Mouse (Mus musculus) hindbrain, embryonic 15.5 days (tissue): Measurements from ENCODE around the gene Tspear. TPM values are rescaled to one million over a fixed set of nuclear protein-coding genes. Genes with fewer than 3 reads are reported as not detected.

Experiments
- ATAC-seq: fragments of 200-750 bp; cut with Nextera tagmentation; 2 replicates; pipeline ENCODE4 v1.8.0; 2017; ENCODE audit warnings: low read depth, moderate number of reproducible peaks, moderate TSS enrichment; ENCODE audit not compliant: low FRiP score
- H3K27ac ChIP-seq: fragments of 300-500 bp; sonication (generic); replicated peaks from 2 replicates; pipeline ENCODE4 v1.5.1; 2015; ENCODE audit warnings: mild to moderate bottlenecking, inconsistent platforms
- H3K27me3 ChIP-seq: fragments of 300-500 bp; sonication (generic); 2 replicates; pipeline ENCODE4 v1.6.1; 2015; ENCODE audit warnings: control low read depth, inconsistent platforms
- H3K36me3 ChIP-seq: fragments of 300-500 bp; sonication (generic); 2 replicates; pipeline ENCODE4 v1.6.1; 2015; ENCODE audit warnings: control low read depth, inconsistent platforms
- H3K4me1 ChIP-seq: fragments of 300-500 bp; sonication (generic); replicated peaks from 2 replicates; pipeline ENCODE4 v1.6.1; 2015; ENCODE audit warnings: control low read depth, inconsistent platforms
- H3K4me2 ChIP-seq: fragments of 300-500 bp; sonication (generic); 2 replicates; pipeline ENCODE4 v1.6.1; 2015; ENCODE audit warnings: moderate library complexity, mild to moderate bottlenecking, inconsistent platforms
- H3K4me3 ChIP-seq: fragments of 300-500 bp; sonication (generic); 2 replicates; pipeline ENCODE4 v1.5.1; 2015; ENCODE audit warnings: mild to moderate bottlenecking, inconsistent platforms
- H3K9ac ChIP-seq: fragments of 300-500 bp; sonication (generic); 2 replicates; pipeline ENCODE4 v1.6.1; 2015; ENCODE audit warnings: inconsistent platforms
- H3K9me3 ChIP-seq: fragments of 300-500 bp; sonication (generic); 2 replicates; pipeline ENCODE4 v1.6.1; 2016; ENCODE audit warnings: control low read depth, inconsistent platforms
- WGBS: fragments of 180-500 bp; shearing (Covaris S2); methylation state at CpG from one replicate; pipeline ENCODE4 v1.1.7; 2015; 5-methylcytosine and 5-hydroxymethylcytosine counted together
- polyA plus RNA-seq: library from polyadenylated mRNA; unstranded; fragments of >200 nt; fragmentation: Nextera tagmentation; extraction: Ambion mirVana; gene quantifications from 2 replicates; pipeline ENCODE4 v1.2.1, GENCODE M21; 2015

Gene Tspear
- polyA plus RNA-seq, 1 experiment from 2014 or later = 0.99 TPM

DNA sequence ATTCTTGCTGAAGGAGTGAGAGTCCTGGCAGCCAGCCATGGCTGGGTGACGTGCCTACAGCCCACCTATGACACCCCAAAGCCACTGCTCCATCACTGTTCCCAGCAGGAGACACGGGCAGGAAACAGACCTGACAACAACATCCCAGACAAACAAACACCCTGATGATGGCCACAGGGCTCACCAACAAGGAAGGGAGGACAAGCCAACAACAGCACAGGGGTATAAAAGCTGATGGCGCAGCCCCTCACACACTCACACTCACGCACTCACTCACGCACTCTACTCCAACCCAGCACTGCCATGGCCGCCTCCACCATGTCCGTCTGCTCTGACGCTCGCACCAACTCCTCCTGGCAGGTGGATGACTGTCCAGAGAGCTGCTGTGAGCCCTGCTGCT is 166.2 kb downstream of the Tspear start, which contains the start of gene Gm10318:
Gm10318 (plus strand) TSS at position 301 of the 400 bp plus-strand sequence.
- Histone ChIP-seq H3K27ac (no peak within 1 kb of the TSS), H3K4me3 (no peak within 1 kb of the TSS), H3K9me3 (no peaks in the 10 kb centered on the region), H3K4me2 (no peak within 1 kb of the TSS), H3K9ac (no peak within 1 kb of the TSS), H3K27me3 (no peaks in the 10 kb centered on the region), H3K36me3 (no peaks in the 10 kb centered on the region), H3K4me1 (no peaks in the 10 kb centered on the region)
- ATAC-seq = no peak
- 62% methylated on average over 9 of the region's 9 CpGs for WGBS

DNA sequence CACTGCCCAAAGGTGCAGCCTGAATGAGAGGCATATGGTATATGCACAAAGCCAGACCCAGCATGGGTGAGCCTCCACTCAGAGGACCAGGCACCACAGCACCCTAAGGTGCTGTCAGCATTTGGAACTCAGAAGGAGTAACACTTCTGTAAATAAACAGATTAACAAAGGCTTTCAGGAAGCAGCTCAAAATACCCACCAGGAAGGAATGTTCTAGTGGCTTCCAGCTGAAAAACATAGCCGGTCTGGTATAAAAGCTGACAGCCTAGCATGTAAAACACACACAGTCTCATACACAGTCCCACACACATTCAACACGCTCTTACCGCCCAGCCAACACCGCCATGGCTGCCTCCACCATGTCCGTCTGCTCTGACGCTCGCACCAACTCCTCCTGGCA is 175.3 kb downstream of the Tspear start, which contains the start of gene Gm3285:
Gm3285 (plus strand) TSS at position 301 of the 400 bp plus-strand sequence.
- no peak within 1 kb of the TSS for H3K4me2 ChIP-seq
- WGBS = 50% methylated on average over 7 of the region's 7 CpGs
- ATAC-seq = no peak

DNA sequence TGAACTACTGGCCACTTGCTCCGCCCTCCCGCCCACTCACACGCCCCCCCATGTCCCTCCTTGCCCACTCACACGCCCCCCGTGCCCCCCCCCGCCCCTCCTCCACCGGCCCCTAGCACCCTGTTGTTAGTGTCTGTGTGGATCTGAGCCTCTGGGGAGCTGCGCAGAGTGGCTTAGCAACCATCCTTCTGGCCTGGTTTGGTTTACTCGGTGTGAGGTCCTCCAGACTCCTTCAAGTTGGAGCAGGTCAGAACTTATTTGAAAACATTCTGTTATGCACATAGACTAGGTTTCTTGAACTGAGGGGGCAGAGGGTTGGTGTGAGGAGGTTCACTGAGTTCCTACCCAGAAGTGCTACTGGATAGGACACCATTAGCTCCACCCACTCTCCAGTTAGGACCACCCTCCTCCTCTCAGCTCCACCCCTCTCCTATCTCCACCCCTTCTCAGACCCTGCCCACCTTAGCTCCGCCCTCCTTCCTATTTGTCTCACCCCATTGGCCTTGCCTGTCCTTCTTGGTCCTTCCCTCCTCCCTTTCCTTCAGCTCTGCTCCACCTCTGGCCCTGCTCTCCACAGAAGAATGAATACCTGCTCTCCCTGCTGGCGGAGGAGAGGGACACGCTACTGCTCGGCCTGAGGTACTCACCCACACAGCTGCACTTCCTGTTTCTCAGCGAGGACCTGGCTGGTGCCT is 177.8 kb downstream of the Tspear start:
- no peak overlapping the region for H3K9ac ChIP-seq
- peak overlapping the region; percentile 17; the same call in 1 of the 2 replicates for H3K4me3 ChIP-seq
- H3K4me2 ChIP-seq = peak overlapping the region; percentile 29
- no peaks in the 10 kb centered on the region for H3K27me3 ChIP-seq
- no peaks in the 10 kb centered on the region for H3K9me3 ChIP-seq
- H3K4me1 ChIP-seq = no peaks in the 10 kb centered on the region
- ATAC-seq = peak; percentile 81
- no peak overlapping the region for H3K27ac ChIP-seq
- 42% methylated on average over 14 of the region's 14 CpGs for WGBS
- H3K36me3 ChIP-seq = no peaks in the 10 kb centered on the region

More for the DNA sequence above, 175.3 kb downstream of the Tspear start, which contains the start of gene Gm3285:
- no peak within 1 kb of the TSS for H3K27ac ChIP-seq
- H3K9me3 ChIP-seq = no peaks in the 10 kb centered on the region
- no peaks in the 10 kb centered on the region for H3K27me3 ChIP-seq
- no peak within 1 kb of the TSS for H3K4me3 ChIP-seq
- H3K4me1 ChIP-seq = no peaks in the 10 kb centered on the region
- no peaks in the 10 kb centered on the region for H3K36me3 ChIP-seq
- H3K9ac ChIP-seq = no peak within 1 kb of the TSS

DNA sequence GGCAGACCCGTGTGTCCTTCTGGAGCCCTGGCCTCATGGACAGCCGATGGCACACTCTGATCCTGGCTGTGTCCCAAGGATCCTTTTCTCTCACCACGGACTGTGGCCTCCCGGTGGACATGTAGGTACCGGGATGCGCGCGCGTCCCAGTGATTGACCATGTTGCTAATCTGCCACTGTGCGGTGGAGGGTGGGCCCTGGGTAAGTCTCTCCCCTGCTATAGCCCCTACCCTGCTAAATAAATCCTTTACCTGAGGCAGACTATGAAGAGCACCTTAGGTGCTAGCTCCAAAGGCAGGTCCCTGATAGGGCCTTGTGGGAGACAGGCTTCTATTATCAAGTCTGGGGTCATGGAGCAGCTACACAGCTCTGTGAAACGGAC is 178.4 kb downstream of the Tspear start:
- Histone ChIP-seq H3K27me3 (no peaks in the 10 kb centered on the region), H3K27ac (no peak overlapping the region), H3K4me2 (peak overlapping the region; percentile 29), H3K36me3 (no peaks in the 10 kb centered on the region), H3K4me1 (no peaks in the 10 kb centered on the region), H3K9me3 (no peaks in the 10 kb centered on the region), H3K4me3 (peak overlapping the region; percentile 17; the same call in 1 of the 2 replicates), H3K9ac (no peak overlapping the region)
- 42% methylated on average over 11 of the region's 11 CpGs for WGBS
- ATAC-seq = peak; percentile 19; the same call in 1 of the 2 replicates

DNA sequence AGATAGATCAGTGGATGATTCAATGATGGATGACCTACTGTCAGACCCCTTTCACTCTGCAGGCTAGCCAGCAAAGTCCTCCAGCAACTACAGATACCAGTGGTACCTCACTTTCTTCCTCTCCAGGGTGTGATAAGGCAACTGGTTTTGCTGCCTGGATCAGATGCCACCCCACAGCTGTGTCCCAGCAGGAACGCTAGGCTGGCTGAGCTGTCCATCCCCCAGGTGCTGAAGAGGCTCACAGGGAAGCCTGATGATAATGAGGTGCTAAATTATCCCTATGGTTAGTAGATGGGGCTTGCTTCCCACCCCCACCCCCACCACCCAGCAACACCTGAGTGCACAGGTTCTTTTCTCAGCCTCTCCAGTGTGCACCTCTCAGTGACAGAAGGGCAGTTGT is 181.2 kb downstream of the Tspear start:
- ATAC-seq = no peak
- Histone ChIP-seq H3K4me1 (no peaks in the 10 kb centered on the region), H3K27ac (no peak overlapping the region), H3K4me3 (no peak overlapping the region), H3K36me3 (no peaks in the 10 kb centered on the region), H3K27me3 (no peaks in the 10 kb centered on the region), H3K4me2 (no peak overlapping the region), H3K9me3 (no peaks in the 10 kb centered on the region), H3K9ac (no peak overlapping the region)
- 39% methylated on average over 1 of the region's 1 CpGs for WGBS

DNA sequence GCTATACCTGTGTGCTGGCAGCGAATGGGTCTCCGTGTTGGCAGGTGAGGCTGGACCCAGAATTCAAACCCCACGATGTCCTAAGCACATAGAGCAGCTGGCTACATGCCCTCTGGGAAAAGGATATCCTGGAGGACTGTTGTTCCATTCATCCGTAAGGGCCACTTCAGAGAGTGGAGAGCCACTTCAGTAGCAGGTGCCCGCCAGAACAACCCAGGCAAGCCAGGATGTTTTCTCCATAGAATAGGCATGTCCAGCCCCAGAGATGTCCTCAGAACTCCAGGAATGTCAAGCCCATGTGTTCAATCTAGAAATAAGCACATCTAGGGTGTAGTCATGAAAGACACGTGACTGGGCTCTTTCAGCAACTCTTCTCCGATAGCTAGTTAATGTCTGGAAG is 183.3 kb downstream of the Tspear start:
- H3K9me3 ChIP-seq = no peaks in the 10 kb centered on the region
- no peaks in the 10 kb centered on the region for H3K36me3 ChIP-seq
- 88% methylated on average over 7 of the region's 7 CpGs for WGBS
- ATAC-seq = no peak
- H3K27ac ChIP-seq = no peak overlapping the region
- no peak overlapping the region for H3K4me3 ChIP-seq
- no peaks in the 10 kb centered on the region for H3K27me3 ChIP-seq
- H3K9ac ChIP-seq = no peak overlapping the region
- no peak overlapping the region for H3K4me2 ChIP-seq
- no peaks in the 10 kb centered on the region for H3K4me1 ChIP-seq

DNA sequence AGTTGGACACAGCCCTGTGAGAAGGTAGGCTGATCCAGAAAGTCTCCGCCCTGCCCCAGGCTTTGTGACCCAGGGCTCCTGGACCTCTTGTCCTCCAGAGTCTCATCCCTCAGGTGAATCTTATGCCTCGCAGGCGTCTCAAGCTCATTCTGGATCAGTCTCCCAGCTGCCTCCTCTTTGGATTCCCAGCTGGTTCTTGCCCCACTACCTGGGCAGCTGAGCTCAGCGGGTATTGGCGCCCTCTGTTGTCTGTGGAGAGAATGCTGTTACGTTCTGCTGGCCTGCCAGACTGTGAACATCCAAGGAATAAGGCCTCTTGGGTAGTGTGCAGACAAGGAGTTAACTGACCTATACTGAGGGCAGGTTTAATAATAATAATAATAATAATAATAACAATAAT is 192.6 kb downstream of the Tspear start:
- ATAC-seq = no peak
- Histone ChIP-seq H3K9me3 (no peaks in the 10 kb centered on the region), H3K4me1 (no peaks in the 10 kb centered on the region), H3K4me3 (no peak overlapping the region), H3K27me3 (no peaks in the 10 kb centered on the region), H3K36me3 (no peaks in the 10 kb centered on the region), H3K9ac (no peak overlapping the region), H3K4me2 (no peak overlapping the region), H3K27ac (no peak overlapping the region)
- 63% methylated on average over 6 of the region's 6 CpGs for WGBS

DNA sequence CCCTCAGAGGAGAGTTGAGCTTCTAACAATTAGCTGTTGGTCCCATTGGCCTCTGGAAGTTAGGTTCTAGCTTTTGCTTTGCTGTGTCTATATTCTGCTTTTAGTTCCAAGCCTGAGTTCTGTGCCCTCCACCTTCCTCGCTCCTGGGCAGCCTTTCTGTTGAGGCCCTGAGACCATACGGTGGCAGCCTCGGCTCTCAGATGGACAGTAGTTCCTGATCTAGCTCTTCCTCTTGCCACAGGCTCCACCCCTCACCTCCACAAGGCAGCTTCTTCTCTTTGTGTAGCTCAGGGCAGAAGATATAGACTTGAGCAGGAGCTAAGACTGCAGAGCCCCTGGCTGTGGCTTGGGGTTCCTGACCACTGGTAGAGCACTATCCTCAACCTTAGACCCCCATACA is 193.9 kb downstream of the Tspear start:
- no peaks in the 10 kb centered on the region for H3K4me1 ChIP-seq
- H3K9ac ChIP-seq = no peak overlapping the region
- no peaks in the 10 kb centered on the region for H3K27me3 ChIP-seq
- 70% methylated on average over 3 of the region's 3 CpGs for WGBS
- no peak overlapping the region for H3K4me3 ChIP-seq
- no peak overlapping the region for H3K27ac ChIP-seq
- no peak for ATAC-seq
- H3K36me3 ChIP-seq = no peaks in the 10 kb centered on the region
- H3K4me2 ChIP-seq = no peak overlapping the region
- no peaks in the 10 kb centered on the region for H3K9me3 ChIP-seq

DNA sequence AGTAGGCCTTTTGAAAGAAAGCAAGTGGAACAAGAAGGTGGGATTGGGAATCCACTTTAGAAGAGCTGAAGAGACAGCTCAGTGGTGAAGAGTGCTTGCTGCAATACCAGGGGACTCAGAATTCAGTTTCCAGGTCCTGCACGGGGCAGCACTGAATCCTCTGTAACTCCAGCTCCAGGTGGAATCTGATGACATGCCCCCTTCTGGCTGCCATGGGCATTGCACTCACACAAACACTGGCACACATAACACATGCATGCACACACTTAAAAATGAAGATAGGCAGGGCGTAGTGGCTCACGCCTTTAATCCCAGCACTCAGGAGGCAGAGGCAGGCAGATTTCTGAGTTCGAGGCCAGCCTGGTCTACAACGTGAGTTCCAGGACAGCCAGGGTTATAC is 196.2 kb downstream of the Tspear start:
- Histone ChIP-seq H3K27ac (no peak overlapping the region), H3K4me2 (no peak overlapping the region), H3K4me3 (no peak overlapping the region), H3K36me3 (no peaks in the 10 kb centered on the region), H3K9ac (no peak overlapping the region), H3K27me3 (no peaks in the 10 kb centered on the region), H3K4me1 (no peaks in the 10 kb centered on the region), H3K9me3 (no peaks in the 10 kb centered on the region)
- no peak for ATAC-seq
- WGBS = 93% methylated on average over 5 of the region's 5 CpGs

DNA sequence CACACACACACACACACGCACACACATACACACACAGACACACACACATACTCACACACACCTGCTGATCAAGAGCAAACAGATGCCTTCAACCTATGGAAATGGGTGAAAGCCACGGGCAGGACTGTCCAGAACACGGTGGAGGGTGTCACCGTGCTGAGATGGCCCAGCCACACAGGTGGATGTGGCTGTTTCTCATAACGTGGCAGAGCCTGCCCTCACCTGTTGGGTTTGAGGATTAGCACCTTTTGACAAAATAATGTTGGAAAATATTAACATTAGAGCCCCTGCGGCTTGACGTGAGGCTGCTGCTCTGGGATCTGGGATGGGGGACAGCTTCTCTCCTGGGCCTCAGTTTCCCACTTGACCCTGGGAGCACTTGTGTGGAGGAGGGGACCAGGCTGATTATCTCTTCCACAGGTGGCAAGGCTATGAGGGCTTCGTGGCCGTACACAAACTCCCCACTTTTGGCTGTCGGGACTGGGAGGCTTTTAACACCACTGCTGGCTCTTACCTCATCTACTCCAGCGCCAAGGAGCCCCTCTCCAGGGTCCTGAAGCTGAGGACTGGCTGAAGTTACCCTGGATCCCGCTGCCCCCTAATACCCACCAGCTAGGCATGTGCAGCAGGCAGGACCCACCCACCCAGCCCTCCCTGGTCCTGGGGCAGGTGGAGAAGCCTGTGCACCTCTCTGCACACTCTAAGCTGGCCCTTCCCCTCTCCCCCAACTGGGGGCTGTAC is 199.8 kb downstream of the Tspear start:
- Histone ChIP-seq H3K36me3 (no peaks in the 10 kb centered on the region), H3K4me2 (no peak overlapping the region), H3K27me3 (no peaks in the 10 kb centered on the region), H3K9me3 (no peaks in the 10 kb centered on the region; the same call in 1 of the 2 replicates), H3K27ac (no peak overlapping the region), H3K4me3 (no peak overlapping the region), H3K9ac (no peak overlapping the region), H3K4me1 (no peaks in the 10 kb centered on the region)
- 56% methylated on average over 12 of the region's 12 CpGs for WGBS
- no peak for ATAC-seq

DNA sequence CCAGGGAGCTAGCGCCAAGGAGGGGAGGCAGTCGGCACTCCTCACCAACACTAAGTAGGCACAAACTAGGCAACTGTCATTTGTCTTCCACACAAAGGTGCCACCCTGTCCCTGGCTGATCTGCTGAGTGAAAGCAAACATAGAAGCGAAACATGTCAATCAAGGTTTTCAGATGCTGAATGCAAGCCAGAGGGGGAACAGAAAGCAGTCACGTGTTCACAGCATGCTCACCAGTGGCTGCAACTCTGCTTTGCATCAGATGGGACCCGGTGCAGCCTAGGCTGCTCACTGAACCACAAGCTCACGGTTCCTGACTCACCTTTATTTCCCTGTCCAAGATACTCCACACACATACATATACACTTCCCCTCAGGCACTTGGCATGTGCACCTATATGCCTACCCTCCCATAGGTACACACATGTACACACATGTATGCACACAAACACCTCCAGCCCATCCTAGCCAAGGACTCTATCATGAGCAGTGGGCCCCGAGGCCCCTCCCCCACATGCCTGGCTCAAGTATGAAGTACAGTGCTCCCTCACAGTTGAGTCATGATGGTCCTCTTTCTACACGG is 204.7 kb downstream of the Tspear start:
- 0 out of 2 replicates have a peak, but pooled peaks cover 6% of the 10 kb centered on the region for H3K4me1 ChIP-seq
- ATAC-seq = no peak
- H3K36me3 ChIP-seq = no peaks in the 10 kb centered on the region
- 84% methylated on average over 8 of the region's 8 CpGs for WGBS
- H3K9me3 ChIP-seq = no peaks in the 10 kb centered on the region; the same call in 1 of the 2 replicates
- H3K27ac ChIP-seq = no peak overlapping the region
- no peak overlapping the region for H3K9ac ChIP-seq
- H3K4me3 ChIP-seq = no peak overlapping the region
- H3K27me3 ChIP-seq = no peaks in the 10 kb centered on the region
- no peak overlapping the region for H3K4me2 ChIP-seq

DNA sequence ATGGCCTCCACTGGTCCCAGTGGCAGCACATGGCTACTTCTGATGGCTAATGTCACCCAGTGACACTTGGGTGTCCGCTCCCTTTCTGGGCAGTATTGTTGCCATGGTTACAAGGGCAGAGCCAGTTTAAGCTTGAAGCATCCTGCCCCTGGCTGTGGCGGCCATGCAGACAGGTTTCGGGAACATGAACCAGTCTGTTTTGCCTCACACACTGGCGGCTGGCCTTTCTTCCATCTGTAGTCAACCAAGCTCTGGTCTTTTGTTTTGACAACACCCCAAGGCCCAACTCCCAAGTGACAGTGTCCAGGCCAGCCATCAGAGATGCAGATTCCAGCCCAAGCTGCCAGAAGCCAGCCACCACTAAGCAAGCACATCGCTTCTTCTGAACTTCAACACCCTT is 209.2 kb downstream of the Tspear start:
- no peak overlapping the region for H3K9ac ChIP-seq
- H3K4me1 ChIP-seq = peaks cover 16% of the 10 kb centered on the region
- no peaks in the 10 kb centered on the region for H3K36me3 ChIP-seq
- no peak overlapping the region for H3K4me3 ChIP-seq
- H3K27ac ChIP-seq = no peak overlapping the region
- WGBS = 54% methylated on average over 5 of the region's 5 CpGs
- H3K27me3 ChIP-seq = no peaks in the 10 kb centered on the region
- no peak for ATAC-seq
- H3K9me3 ChIP-seq = no peaks in the 10 kb centered on the region
- no peak overlapping the region for H3K4me2 ChIP-seq
